Comparison of ENCODE assay signal across 13 mouse cellular contexts in genomic region chr9:67111836-67112584, GRCm38 (mm10).
A peak's percentile ranks its signal among the peaks of the same experiment; 100 is the strongest.
DNase-seq lines count a peak whose midpoint lies in the region; ATAC-seq and TF ChIP-seq lines count a peak whose summit lies in the region.
"Had no signal": no experiment of that assay in that cellular context is flagged by ENCODE, and none has a peak within 500 bp of the region (broad histone marks: within the 10 kb centered on the region; RNA-seq: fewer than 3 reads in every experiment).

No protein-coding gene starts in this region.

- intact Hi-C loops in heart, postnatal 25 days (cut with DNase I), result no loop called here

- no peak overlapping the region for H3K4me2 ChIP-seq in heart, embryonic 13.5 days
- H3K4me2 ChIP-seq in stomach, embryonic 14.5 days (replicated peaks; ENCODE audit: low read depth, low read length), result no peak overlapping the region
- H3K4me2 ChIP-seq in stomach, postnatal 0 days (replicated peaks; ENCODE audit: low read depth), result no peak overlapping the region
- no peak overlapping the region for H3K4me2 ChIP-seq in hindbrain, postnatal 0 days (ENCODE audit: low read depth, low read length)

- no peaks in the 10 kb centered on the region for H3K36me3 ChIP-seq in heart, embryonic 13.5 days
- H3K36me3 ChIP-seq in stomach, embryonic 14.5 days (ENCODE audit: control insufficient read depth, insufficient read depth, low read length), result no peaks in the 10 kb centered on the region
- no peaks in the 10 kb centered on the region for H3K36me3 ChIP-seq in stomach, postnatal 0 days (ENCODE audit: control insufficient read depth, insufficient read depth, low read length)
- H3K36me3 ChIP-seq in hindbrain, postnatal 0 days (ENCODE audit: insufficient read depth, low read length), result no peaks in the 10 kb centered on the region

- no peak overlapping the region for H3K9ac ChIP-seq in heart, embryonic 13.5 days
- H3K9ac ChIP-seq in stomach, embryonic 14.5 days (replicated peaks; ENCODE audit: low read depth, low read length), result no peak overlapping the region
- H3K9ac ChIP-seq in stomach, postnatal 0 days (ENCODE audit: low read length), result no peak overlapping the region
- H3K9ac ChIP-seq in hindbrain, postnatal 0 days (replicated peaks; ENCODE audit: low read length), result no peak overlapping the region
- H3K9ac ChIP-seq: liver, postnatal 0 days had no signal

- H3K9me3 ChIP-seq in heart, embryonic 13.5 days, result no peaks in the 10 kb centered on the region
- H3K9me3 ChIP-seq in stomach, embryonic 14.5 days (ENCODE audit: control insufficient read depth, low read depth, low read length), result no peaks in the 10 kb centered on the region
- H3K9me3 ChIP-seq in stomach, postnatal 0 days (ENCODE audit: control insufficient read depth, low read length), result no peaks in the 10 kb centered on the region
- no peaks in the 10 kb centered on the region for H3K9me3 ChIP-seq in hindbrain, postnatal 0 days (ENCODE audit: low read length)
- H3K9me3 ChIP-seq: megakaryocyte, embryonic 14.5 days had no signal

- TF ChIP-seq CTCF in stomach, postnatal 0 days (IDR thresholded peaks at IDR 0.05; ENCODE audit: low read depth), result no peak
- no peak for TF ChIP-seq CTCF in hindbrain, postnatal 0 days (IDR thresholded peaks at IDR 0.05; ENCODE audit: low read depth)

- no peaks in the 10 kb centered on the region for H3K27me3 ChIP-seq in heart, embryonic 13.5 days (replicated peaks)
- no peaks in the 10 kb centered on the region for H3K27me3 ChIP-seq in stomach, embryonic 14.5 days (ENCODE audit: control insufficient read depth, insufficient read depth, low read length)
- no peaks in the 10 kb centered on the region for H3K27me3 ChIP-seq in stomach, postnatal 0 days (ENCODE audit: control insufficient read depth, insufficient read depth, low read length)
- H3K27me3 ChIP-seq in hindbrain, postnatal 0 days (ENCODE audit: insufficient read depth, low read length), result no peaks in the 10 kb centered on the region
- H3K27me3 ChIP-seq: CH12.LX had no signal

- H3K4me1 ChIP-seq in heart, embryonic 13.5 days, result peaks cover 50% of the 10 kb centered on the region
- peaks cover 26% of the 10 kb centered on the region for H3K4me1 ChIP-seq in stomach, embryonic 14.5 days (ENCODE audit: control insufficient read depth, insufficient read depth, low read length)
- H3K4me1 ChIP-seq in stomach, postnatal 0 days (replicated peaks; ENCODE audit: control insufficient read depth, insufficient read depth), result no peaks in the 10 kb centered on the region
- H3K4me1 ChIP-seq in hindbrain, postnatal 0 days (ENCODE audit: insufficient read depth, low read length), result no peaks in the 10 kb centered on the region
- H3K4me1 ChIP-seq: megakaryocyte, embryonic 14.5 days had no signal

- no peak for DNase-seq in heart, postnatal 25 days (ENCODE audit: low spot score)
- no peak for DNase-seq in stomach, postnatal 0 days (ENCODE audit: low spot score)
- DNase-seq in hindbrain, postnatal 0 days (ENCODE audit: low spot score), result peak; percentile 39
- DNase-seq in thymus, postnatal 36 days, result no peak
- no peak for DNase-seq in right cerebral cortex, postnatal 4 days
- DNase-seq: cerebellum, adult 9-10 months; gastrocnemius, postnatal 36 days; liver, postnatal 0 days; thymus, adult 18-20 months had no signal

- 0 out of 2 replicates have a peak overlapping the region, but pooled peaks have one; percentile 20 for H3K27ac ChIP-seq in heart, embryonic 13.5 days (replicated peaks)
- H3K27ac ChIP-seq in stomach, embryonic 14.5 days (ENCODE audit: low read length), result peak overlapping the region; percentile 15; the same call in 1 of the 2 replicates
- no peak overlapping the region for H3K27ac ChIP-seq in stomach, postnatal 0 days (replicated peaks)
- H3K27ac ChIP-seq in hindbrain, postnatal 0 days, result no peak overlapping the region

- TF ChIP-seq EP300 in stomach, postnatal 0 days (optimal IDR thresholded peaks at IDR 0.05), result no peak

- WGBS in heart, embryonic 13.5 days, result 69% methylated on average over 4 of the region's 4 CpGs
- WGBS in stomach, embryonic 14.5 days, result 66% methylated on average over 4 of the region's 4 CpGs
- 70% methylated on average over 4 of the region's 4 CpGs for WGBS in stomach, postnatal 0 days
- WGBS in hindbrain, postnatal 0 days, result 68% methylated on average over 4 of the region's 4 CpGs

- ATAC-seq in heart, embryonic 13.5 days (ENCODE audit: extremely low read depth, insufficient number of reproducible peaks, low FRiP score, low TSS enrichment), result no peak
- ATAC-seq in stomach, embryonic 14.5 days (ENCODE audit: insufficient number of reproducible peaks, insufficient read depth, low FRiP score, low read depth), result no peak
- no peak for ATAC-seq in stomach, postnatal 0 days (ENCODE audit: low FRiP score, low TSS enrichment)
- ATAC-seq in hindbrain, postnatal 0 days, result no peak
- ATAC-seq: liver, postnatal 0 days had no signal

- H3K4me3 ChIP-seq in heart, embryonic 13.5 days, result no peak overlapping the region
- no peak overlapping the region for H3K4me3 ChIP-seq in stomach, embryonic 14.5 days (ENCODE audit: low read depth, low read length)
- H3K4me3 ChIP-seq in stomach, postnatal 0 days (ENCODE audit: low read depth, low read length), result no peak overlapping the region
- no peak overlapping the region for H3K4me3 ChIP-seq in hindbrain, postnatal 0 days (ENCODE audit: low read length)
- H3K4me3 ChIP-seq: megakaryocyte, embryonic 14.5 days had no signal

Comparison
In these comparisons a context has a peak if more than half of its experiments do, and no peak if none do; other contexts are left out.
1. H3K27ac ChIP-seq: peak in heart, embryonic 13.5 days (single experiment) and stomach, embryonic 14.5 days (single experiment); none in stomach, postnatal 0 days (single experiment) and hindbrain, postnatal 0 days (single experiment).